Mouse (Mus musculus) forebrain, postnatal 0 days (tissue): Measurements from ENCODE around the gene Usp44. TPM values are rescaled to one million over a fixed set of nuclear protein-coding genes. Genes with fewer than 3 reads are reported as not detected.
A peak's percentile ranks its signal among the peaks of the same experiment; 100 is the strongest.

Experiments used
- ATAC-seq: fragments of 200-750 bp; cut with Nextera tagmentation; 2 replicates; pipeline ENCODE4 v1.8.0; 2017; ENCODE audit warnings: mild to moderate bottlenecking, moderate library complexity
- DNase-seq: peaks from one replicate; pipeline ENCODE4 v3.0.0-alpha.2; 2015
- H3K27ac ChIP-seq: fragments of 300-500 bp; sonication (generic); 2 replicates; pipeline ENCODE4 v1.5.1; 2014; ENCODE audit warnings: low read depth, mild to moderate bottlenecking, antibody characterized with exemption, low read length, moderate library complexity, mixed read lengths
- H3K27me3 ChIP-seq: fragments of 300-500 bp; sonication (generic); 2 replicates; pipeline ENCODE4 v1.6.1; 2014; ENCODE audit warnings: mild to moderate bottlenecking, low read length, mixed read lengths; ENCODE audit not compliant: insufficient read depth
- H3K36me3 ChIP-seq: fragments of 300-500 bp; sonication (generic); 2 replicates; pipeline ENCODE4 v1.6.1; 2014; ENCODE audit warnings: mild to moderate bottlenecking, moderate library complexity; ENCODE audit not compliant: insufficient read depth
- H3K4me1 ChIP-seq: fragments of 300-500 bp; sonication (generic); 2 replicates; pipeline ENCODE4 v1.6.1; 2014; ENCODE audit warnings: antibody characterized with exemption; ENCODE audit not compliant: insufficient read depth
- H3K4me2 ChIP-seq: fragments of 300-500 bp; sonication (generic); 2 replicates; pipeline ENCODE4 v1.6.1; 2014; ENCODE audit warnings: low read depth, mild to moderate bottlenecking, moderate library complexity
- H3K4me3 ChIP-seq: fragments of 300-500 bp; sonication (generic); 2 replicates; pipeline ENCODE4 v1.5.1; 2014; ENCODE audit warnings: low read depth, low read length, mixed read lengths
- H3K9ac ChIP-seq: fragments of 300-500 bp; sonication (generic); 2 replicates; pipeline ENCODE4 v1.6.1; 2014; ENCODE audit warnings: mild to moderate bottlenecking
- H3K9me3 ChIP-seq: fragments of 300-500 bp; sonication (generic); 2 replicates; pipeline ENCODE4 v1.6.1; 2016; ENCODE audit warnings: low read length
- CTCF ChIP-seq: sonication (generic); IDR thresholded peaks from 2 replicates; pipeline ENCODE4 v1.5.1; 2016; ENCODE audit warnings: antibody characterized with exemption, control low read depth, low read depth
- WGBS: fragments of 180-500 bp; shearing (Covaris S2); extraction: QIAGEN DNeasy Blood & Tissue Kit; methylation state at CpG from one replicate; pipeline ENCODE4 v1.1.7; 2014; 5-methylcytosine and 5-hydroxymethylcytosine counted together
- polyA plus RNA-seq: library from polyadenylated mRNA; unstranded; fragments of >200 nt; fragmentation: Nextera tagmentation; extraction: Ambion mirVana; gene quantifications from 2 replicates; pipeline ENCODE4 v1.2.1, GENCODE M21; 2015
- total RNA-seq: library from RNA; depleted of rRNA; stranded (reverse); fragments of >200 nt; gene quantifications from 2 replicates; pipeline ENCODE4 v1.2.3, GENCODE M21; 2014

Gene Usp44
- total and polyA plus RNA-seq, 2 experiments from 2014 or later: 0.08 to 0.14 TPM

DNA sequence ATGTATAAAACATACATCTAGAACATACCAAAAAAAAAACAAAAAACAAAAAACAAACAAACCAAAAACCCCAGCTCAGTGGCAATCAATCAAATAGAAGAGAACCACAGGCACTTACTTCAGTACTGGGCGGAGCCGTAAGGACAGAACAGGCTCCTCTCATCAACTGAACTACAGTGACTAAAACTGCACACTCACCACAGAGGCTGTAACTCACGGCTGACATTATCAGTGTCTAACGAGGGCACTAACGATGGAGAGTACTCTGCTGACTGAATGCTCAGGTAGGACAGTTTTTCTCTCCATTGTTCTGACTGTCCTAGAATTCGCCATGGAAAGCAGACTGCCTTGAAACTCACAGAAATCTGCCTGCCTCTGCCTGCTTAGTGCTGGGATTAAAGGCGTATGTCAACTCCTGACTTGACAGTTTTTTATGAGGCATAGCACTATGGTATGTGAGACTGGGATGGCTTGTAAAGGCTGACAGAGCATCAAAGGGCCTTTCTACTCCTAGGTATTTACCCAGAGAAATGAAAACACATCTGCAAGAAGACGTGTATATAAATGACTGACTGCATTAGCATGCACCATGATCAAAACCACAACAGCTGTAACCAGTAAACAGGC is 51.5 kb downstream of the Usp44 start:
- H3K9me3 ChIP-seq: no peaks in the 10 kb centered on the region
- ATAC-seq: no peak
- 74% methylated on average over 8 of the region's 8 CpGs for WGBS
- H3K27me3 ChIP-seq: no peaks in the 10 kb centered on the region
- no peak overlapping the region for H3K27ac ChIP-seq
- no peak overlapping the region for H3K4me2 ChIP-seq
- peaks cover 47% of the 10 kb centered on the region for H3K36me3 ChIP-seq
- no peak for TF ChIP-seq CTCF
- H3K4me3 ChIP-seq: no peak overlapping the region
- H3K9ac ChIP-seq: no peak overlapping the region
- DNase-seq: no peak
- H3K4me1 ChIP-seq: peaks cover under 1% of the 10 kb centered on the region

DNA sequence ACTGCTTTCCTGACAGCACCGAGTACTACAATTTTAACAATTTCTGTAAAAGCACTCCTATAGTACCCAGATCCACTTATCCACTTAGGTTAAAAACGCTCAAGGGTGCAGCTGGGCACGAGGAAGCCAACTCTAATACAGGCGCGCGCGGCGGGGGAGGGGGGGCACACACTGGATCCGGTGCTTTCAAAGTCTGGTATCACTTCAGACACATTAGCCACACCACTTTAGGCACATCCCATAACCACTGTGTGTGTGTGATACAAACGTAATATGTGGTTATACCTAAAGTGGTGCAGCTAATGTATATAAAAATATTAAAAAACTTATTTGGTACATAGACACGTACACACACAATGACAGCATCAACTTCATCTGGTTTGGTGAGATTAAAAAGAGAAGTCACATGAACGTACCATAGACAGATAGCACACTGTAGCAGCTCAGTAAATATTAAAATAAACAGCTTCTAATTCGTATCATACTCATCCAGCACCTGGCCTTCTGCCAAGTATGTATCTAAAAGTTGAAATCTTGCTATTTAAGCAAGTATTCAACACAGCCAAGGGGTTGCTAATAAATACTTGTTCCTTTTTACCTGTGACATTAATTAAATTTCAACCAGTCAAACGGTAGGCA is 54.6 kb downstream of the Usp44 start:
- ATAC-seq: no peak
- H3K9me3 ChIP-seq: no peaks in the 10 kb centered on the region
- H3K4me3 ChIP-seq: no peak overlapping the region
- no peaks in the 10 kb centered on the region for H3K27me3 ChIP-seq
- no peak overlapping the region for H3K4me2 ChIP-seq
- H3K4me1 ChIP-seq: peaks cover 12% of the 10 kb centered on the region
- peaks cover 31% of the 10 kb centered on the region for H3K36me3 ChIP-seq
- DNase-seq: no peak
- 90% methylated on average over 14 of the region's 14 CpGs for WGBS
- no peak for TF ChIP-seq CTCF
- H3K9ac ChIP-seq: no peak overlapping the region
- no peak overlapping the region for H3K27ac ChIP-seq

DNA sequence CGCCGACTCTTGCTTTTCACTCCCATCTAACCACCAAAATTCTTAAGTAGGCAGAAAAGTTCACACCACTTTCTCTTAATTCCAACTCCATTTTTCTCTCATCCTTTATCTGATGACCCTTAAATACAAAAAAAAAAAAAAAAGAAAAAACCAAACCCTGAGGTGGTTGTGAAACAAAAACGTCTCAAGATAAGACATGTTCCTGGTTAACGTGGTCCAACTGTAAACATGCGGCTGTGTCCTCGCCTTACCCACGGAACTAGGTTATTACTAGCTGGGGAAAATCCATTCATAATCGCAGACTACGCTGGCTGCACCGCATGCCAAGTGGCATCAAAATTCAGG is 57.2 kb downstream of the Usp44 start:
- Histone ChIP-seq H3K9me3 (no peaks in the 10 kb centered on the region), H3K4me1 (peaks cover 12% of the 10 kb centered on the region), H3K9ac (peak overlapping the region; percentile 92), H3K27me3 (no peaks in the 10 kb centered on the region), H3K4me3 (peak overlapping the region; percentile 86), H3K27ac (peak overlapping the region; percentile 95; the same call in 1 of the 2 replicates), H3K4me2 (peak overlapping the region; percentile 73), H3K36me3 (peaks cover 26% of the 10 kb centered on the region)
- WGBS: 17% methylated on average over 10 of the region's 10 CpGs
- TF ChIP-seq CTCF: no peak
- ATAC-seq (no peak), DNase-seq (no peak)

GRCm38 (mm10) chr10:93888935-93889578 is 57.7 kb downstream of the Usp44 start:
- ATAC-seq: peak; percentile 75
- WGBS: under 1% methylated on average over 38 of the region's 38 CpGs

GRCm38 (mm10) chr10:93889579-93889950 is 58.2 kb downstream of the Usp44 start:
- TF ChIP-seq CTCF: no peak
- Histone ChIP-seq H3K36me3 (peaks cover 22% of the 10 kb centered on the region), H3K9ac (peak overlapping the region; percentile 92), H3K4me2 (peak overlapping the region; percentile 73), H3K27me3 (no peaks in the 10 kb centered on the region), H3K4me3 (peak overlapping the region; percentile 86), H3K4me1 (peaks cover 12% of the 10 kb centered on the region), H3K27ac (peak overlapping the region; percentile 95), H3K9me3 (no peaks in the 10 kb centered on the region)
- DNase-seq (peak; percentile 92), ATAC-seq (peak; percentile 99)
- WGBS: 0% methylated on average over 26 of the region's 30 CpGs

More at GRCm38 (mm10) chr10:93888935-93889578, 57.7 kb downstream of the Usp44 start:
- peak; percentile 73 for DNase-seq
- Histone ChIP-seq H3K36me3 (peaks cover 26% of the 10 kb centered on the region), H3K4me1 (peaks cover 12% of the 10 kb centered on the region), H3K27ac (peak overlapping the region; percentile 95), H3K9ac (peak overlapping the region; percentile 92), H3K4me3 (peak overlapping the region; percentile 86), H3K9me3 (no peaks in the 10 kb centered on the region), H3K4me2 (peak overlapping the region; percentile 73), H3K27me3 (no peaks in the 10 kb centered on the region)
- TF ChIP-seq CTCF: 0 out of 2 replicates have a peak, but pooled peaks have one; percentile 6

- H3K4me3 ChIP-seq: peak overlapping the region; percentile 86
- H3K9me3 ChIP-seq: no peaks in the 10 kb centered on the region
- peaks cover 12% of the 10 kb centered on the region for H3K4me1 ChIP-seq
- peak overlapping the region; percentile 95 for H3K27ac ChIP-seq
- no peaks in the 10 kb centered on the region for H3K27me3 ChIP-seq
- H3K9ac ChIP-seq: peak overlapping the region; percentile 92
- DNase-seq (no peak), ATAC-seq (peak; percentile 56)
- no peak for TF ChIP-seq CTCF
- H3K36me3 ChIP-seq: peaks cover 18% of the 10 kb centered on the region
- under 1% methylated on average over 22 of the region's 22 CpGs for WGBS
- peak overlapping the region; percentile 73 for H3K4me2 ChIP-seq
Observed at GRCm38 (mm10) chr10:93889976-93890375, 58.6 kb downstream of the Usp44 start.

DNA sequence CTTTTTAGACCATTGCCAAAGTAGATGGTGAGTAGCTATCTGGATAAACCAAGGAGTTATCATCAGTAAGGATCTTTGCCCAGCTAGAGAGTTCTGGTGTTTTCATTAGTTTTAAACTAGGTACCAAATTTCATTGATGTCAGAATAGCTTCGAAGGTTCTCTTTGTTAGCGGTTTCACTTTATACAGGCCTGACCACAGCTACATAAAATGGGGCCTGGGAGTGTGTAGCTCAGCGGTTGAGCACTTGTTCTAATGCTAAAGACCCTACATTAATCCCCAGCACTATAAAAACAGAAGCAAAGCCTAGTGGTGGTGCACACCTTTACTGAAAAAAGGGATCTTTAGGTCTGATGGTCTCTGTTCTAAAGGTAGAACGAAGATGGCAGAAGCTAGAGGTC is 59.2 kb downstream of the Usp44 start:
- Histone ChIP-seq H3K4me1 (peaks cover 12% of the 10 kb centered on the region), H3K36me3 (peaks cover 12% of the 10 kb centered on the region), H3K9ac (0 out of 2 replicates have a peak overlapping the region, but pooled peaks have one; percentile 92), H3K9me3 (no peaks in the 10 kb centered on the region), H3K4me2 (peak overlapping the region; percentile 73), H3K27me3 (no peaks in the 10 kb centered on the region), H3K27ac (no peak overlapping the region), H3K4me3 (peak overlapping the region; percentile 86)
- DNase-seq (no peak), ATAC-seq (no peak)
- TF ChIP-seq CTCF: no peak
- WGBS: 72% methylated on average over 4 of the region's 4 CpGs
